ENCODE assay signal across 8 mouse cellular contexts in genomic region chr6:34954926-34955861, GRCm38 (mm10). TPM values are rescaled to one million over a fixed set of nuclear protein-coding genes. Genes with fewer than 3 reads are reported as not detected.
A peak's percentile ranks its signal among the peaks of the same experiment; 100 is the strongest.
DNase-seq lines count a peak whose midpoint lies in the region; ATAC-seq lines count a peak whose summit lies in the region.

No protein-coding gene starts in this region.

- peak; percentile 61 for ATAC-seq in heart, embryonic 15.5 days (replicated peaks; ENCODE audit: insufficient number of reproducible peaks, insufficient read depth, low FRiP score, low read depth)

- H3K4me2 ChIP-seq in heart, embryonic 15.5 days, result peak overlapping the region; percentile 58

- peak; percentile 6 for DNase-seq in layer of hippocampus, adult 9-10 months (ENCODE audit: low spot score)
- DNase-seq in layer of hippocampus, postnatal 25 days (ENCODE audit: extremely low spot score in 1 of 2, low spot score in 1 of 2), result no peak
- peak; percentile 34 for DNase-seq in c-Kit-positive CD71-positive TER-119-negative erythroid progenitor cells, embryonic 14.5 days (ENCODE audit: low read depth)
- peak; percentile 20 to 39 for DNase-seq in kidney, postnatal 4 days
- peak; percentile 46 for DNase-seq in midbrain, embryonic 10.5 days (ENCODE audit: low spot score)
- peak; percentile 59 for DNase-seq in thymus, postnatal 25 days
- no peak for DNase-seq in right cerebral cortex, adult 2 months (ENCODE audit: low spot score in 2 of 2)

- H3K9me3 ChIP-seq in heart, embryonic 15.5 days (replicated peaks), result no peaks in the 10 kb centered on the region
- H3K9me3 ChIP-seq in midbrain, embryonic 10.5 days (replicated peaks), result no peaks in the 10 kb centered on the region

- no peaks in the 10 kb centered on the region for H3K36me3 ChIP-seq in heart, embryonic 15.5 days
- no peaks in the 10 kb centered on the region for H3K36me3 ChIP-seq in midbrain, embryonic 10.5 days

- no peak overlapping the region for H3K9ac ChIP-seq in heart, embryonic 15.5 days

- peaks cover 10% of the 10 kb centered on the region for H3K4me1 ChIP-seq in heart, embryonic 15.5 days (replicated peaks)
- peaks cover 15% of the 10 kb centered on the region for H3K4me1 ChIP-seq in midbrain, embryonic 10.5 days

- no peak overlapping the region for H3K27ac ChIP-seq in heart, embryonic 15.5 days
- 0 out of 2 replicates have a peak overlapping the region, but pooled peaks have one; percentile 42 for H3K27ac ChIP-seq in midbrain, embryonic 10.5 days (replicated peaks)

- H3K4me3 ChIP-seq in heart, embryonic 15.5 days, result peak overlapping the region; percentile 27
- peak overlapping the region; percentile 37; the same call in 1 of the 2 replicates for H3K4me3 ChIP-seq in midbrain, embryonic 10.5 days

- 46% methylated on average over 18 of the region's 18 CpGs for WGBS in heart, embryonic 15.5 days
- WGBS in midbrain, embryonic 10.5 days, result 55% methylated on average over 18 of the region's 18 CpGs

- no peaks in the 10 kb centered on the region for H3K27me3 ChIP-seq in heart, embryonic 15.5 days
- 0 out of 2 replicates have a peak, but pooled peaks cover under 1% of the 10 kb centered on the region for H3K27me3 ChIP-seq in midbrain, embryonic 10.5 days (ENCODE audit: low read depth, poor library complexity, severe bottlenecking)

RNA-seq across cellular contexts. Expression of gene Slc23a4, which starts 33.0 kb away (rescaled TPM):
- 1 to 10 TPM in 1 of 2 experiments, under 1 TPM in 1; 0.80 to 1.0 TPM for total RNA-seq in layer of hippocampus, postnatal 25 days (2021)
- 0.25 and 1.1 TPM in 2 replicates for polyA plus RNA-seq in heart, embryonic 15.5 days (2015; fragmentation: Nextera tagmentation; extraction: Ambion mirVana)
- 0.25 and 0.48 TPM in 2 replicates for polyA plus RNA-seq in midbrain, embryonic 10.5 days (2016; fragmentation: Nextera tagmentation; extraction: Ambion mirVana)

RNA-seq across cellular contexts. Expression of gene Stra8, which starts 35.2 kb away (rescaled TPM):
- not detected for total RNA-seq in layer of hippocampus, postnatal 25 days (2021)
- polyA plus RNA-seq in heart, embryonic 15.5 days (2015; fragmentation: Nextera tagmentation; extraction: Ambion mirVana), result not detected in 2 replicates
- polyA plus RNA-seq in midbrain, embryonic 10.5 days (2016; fragmentation: Nextera tagmentation; extraction: Ambion mirVana), result not detected in 2 replicates

RNA-seq across cellular contexts. Expression of gene Wdr91, which starts 44.5 kb away (rescaled TPM):
- 10 to 100 TPM; 38.7 to 41.3 TPM for total RNA-seq in layer of hippocampus, postnatal 25 days (2021)
- polyA plus RNA-seq in heart, embryonic 15.5 days (2015; fragmentation: Nextera tagmentation; extraction: Ambion mirVana), result 7.8 and 10.7 TPM in 2 replicates
- polyA plus RNA-seq in midbrain, embryonic 10.5 days (2016; fragmentation: Nextera tagmentation; extraction: Ambion mirVana), result 11.4 and 13.0 TPM in 2 replicates

Comparison
In these comparisons a context has a peak if more than half of its experiments do, and no peak if none do; other contexts are left out.
1. DNase-seq: peak in layer of hippocampus, adult 9-10 months (single experiment), c-Kit-positive CD71-positive TER-119-negative erythroid progenitor cells, embryonic 14.5 days (single experiment), kidney, postnatal 4 days (2 of 2), midbrain, embryonic 10.5 days (single experiment) and thymus, postnatal 25 days (single experiment); none in layer of hippocampus, postnatal 25 days (0 of 2) and right cerebral cortex, adult 2 months (0 of 2).